Mouse (Mus musculus) megakaryocyte, embryonic 14.5 days (primary cell): Measurements from ENCODE around the gene Klhl32.

Source experiments
- FLI1 ChIP-seq: IDR thresholded peaks from 2 replicates; pipeline ENCODE4 v1.6.1; 2012; ENCODE audit warnings: low read length, inconsistent platforms, mixed read lengths
- GATA1 ChIP-seq: IDR thresholded peaks from 3 replicates; pipeline ENCODE4 v1.6.1; 2012; ENCODE audit warnings: mixed read lengths, low read length, inconsistent platforms, borderline replicate concordance

DNA sequence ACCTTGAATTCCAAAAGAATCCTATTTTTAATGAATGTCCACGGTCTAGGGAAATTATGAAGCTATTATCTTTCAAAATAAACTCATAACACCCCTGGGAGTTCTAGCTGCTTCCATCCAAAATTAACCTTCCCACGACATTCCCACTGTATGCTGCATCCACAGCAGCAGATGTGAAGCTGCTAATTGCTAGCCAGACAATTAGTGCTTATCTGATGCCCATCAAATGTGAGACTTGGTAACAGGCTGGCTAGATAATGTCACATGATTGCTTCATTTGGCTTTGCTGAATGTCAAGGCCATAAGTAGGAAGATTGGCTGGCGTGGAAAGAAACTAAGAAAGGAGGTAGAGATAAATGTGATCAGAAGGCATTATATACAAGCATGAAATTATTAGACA, 85.5 kb downstream of the Klhl32 start:
- no peak for TF ChIP-seq GATA1
- TF ChIP-seq FLI1: no peak
